Mouse (Mus musculus): ENCODE measurements around the gene Asb17. TPM values are rescaled to one million over a fixed set of nuclear protein-coding genes. Genes with fewer than 3 reads are reported as not detected.

Asb17 gene
- polyA plus RNA-seq, 1 experiment from 2014 or later = 0.05 TPM

DNA sequence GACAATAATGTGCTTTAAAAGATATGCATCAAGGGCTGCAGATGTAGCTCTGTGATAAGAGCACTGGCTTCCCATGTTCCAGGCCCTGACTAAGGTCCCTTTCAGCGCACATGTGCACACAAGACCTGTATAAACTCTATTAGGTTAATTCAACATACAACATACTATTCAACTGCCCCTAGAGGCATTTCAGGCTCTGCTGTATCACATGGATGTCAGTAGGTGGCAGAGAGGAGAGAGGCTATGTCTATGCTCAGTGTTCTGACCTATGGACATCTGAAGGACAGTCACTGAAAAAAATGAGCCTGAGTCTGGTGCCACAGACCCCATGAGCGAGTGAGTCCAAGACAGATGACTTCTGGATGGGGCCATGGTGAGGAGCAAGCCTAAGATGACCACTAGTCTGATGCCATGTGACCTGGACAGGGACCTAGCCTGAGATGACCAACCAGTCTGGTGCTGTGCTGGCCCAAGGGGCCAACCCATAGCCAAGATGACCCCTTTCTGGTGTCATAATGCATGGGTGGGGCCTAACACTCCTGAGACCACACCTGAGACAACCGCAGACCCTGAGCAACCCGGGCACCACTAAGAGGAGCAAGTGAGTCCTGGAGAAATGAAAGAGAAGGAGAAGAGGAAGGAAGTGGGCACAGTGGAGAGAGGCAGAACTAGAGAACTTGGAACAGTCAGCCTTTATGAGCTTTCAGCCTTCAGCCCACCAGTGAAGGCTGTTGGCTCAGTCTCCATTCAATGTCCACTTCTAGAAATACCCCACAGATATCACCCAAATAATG is 20.8 kb downstream of the Asb17 start:
- 86% methylated on average over 4 of the region's 4 CpGs for WGBS
- H3K27me3 ChIP-seq (replicated peaks; ENCODE audit: control insufficient read depth, insufficient read depth, low read length) = no peaks in the 10 kb centered on the region
- no peaks in the 10 kb centered on the region for H3K4me1 ChIP-seq (ENCODE audit: control insufficient read depth, insufficient read depth, low read length)
- H3K9ac ChIP-seq (ENCODE audit: low read depth, low read length) = no peak overlapping the region
- no peak overlapping the region for H3K4me3 ChIP-seq (ENCODE audit: low read length)
- no peaks in the 10 kb centered on the region for H3K9me3 ChIP-seq (ENCODE audit: control insufficient read depth, low read length)
- ATAC-seq = no peak
- H3K36me3 ChIP-seq (ENCODE audit: control insufficient read depth, insufficient read depth, low read length) = no peaks in the 10 kb centered on the region
- H3K4me2 ChIP-seq (ENCODE audit: low read depth, low read length) = no peak overlapping the region
- no peak overlapping the region for H3K27ac ChIP-seq (ENCODE audit: low read length)

GRCm38 (mm10) chr3:153867149-153868136 is 23.4 kb downstream of the Asb17 start:
- no peak overlapping the region for H3K4me2 ChIP-seq (ENCODE audit: low read depth, low read length)
- no peaks in the 10 kb centered on the region for H3K27me3 ChIP-seq (replicated peaks; ENCODE audit: control insufficient read depth, insufficient read depth, low read length)
- H3K4me1 ChIP-seq (ENCODE audit: control insufficient read depth, insufficient read depth, low read length) = no peaks in the 10 kb centered on the region
- no peak for ATAC-seq
- H3K36me3 ChIP-seq (ENCODE audit: control insufficient read depth, insufficient read depth, low read length) = no peaks in the 10 kb centered on the region
- WGBS = 65% methylated on average over 14 of the region's 14 CpGs
- H3K4me3 ChIP-seq (ENCODE audit: low read length) = no peak overlapping the region
- H3K27ac ChIP-seq (ENCODE audit: low read length) = no peak overlapping the region
- H3K9ac ChIP-seq (ENCODE audit: low read depth, low read length) = no peak overlapping the region
- no peaks in the 10 kb centered on the region for H3K9me3 ChIP-seq (ENCODE audit: control insufficient read depth, low read length)

GRCm38 (mm10) chr3:153871396-153871795 is 27.4 kb downstream of the Asb17 start:
- Histone ChIP-seq H3K4me1 (ENCODE audit: control insufficient read depth, insufficient read depth, low read length) (no peaks in the 10 kb centered on the region), H3K4me3 (ENCODE audit: low read length) (no peak overlapping the region), H3K36me3 (ENCODE audit: control insufficient read depth, insufficient read depth, low read length) (no peaks in the 10 kb centered on the region), H3K4me2 (ENCODE audit: low read depth, low read length) (no peak overlapping the region), H3K9me3 (ENCODE audit: control insufficient read depth, low read length) (no peaks in the 10 kb centered on the region), H3K9ac (ENCODE audit: low read depth, low read length) (no peak overlapping the region), H3K27me3 (replicated peaks; ENCODE audit: control insufficient read depth, insufficient read depth, low read length) (no peaks in the 10 kb centered on the region), H3K27ac (ENCODE audit: low read length) (no peak overlapping the region)
- WGBS = 88% methylated on average over 5 of the region's 5 CpGs
- no peak for ATAC-seq

- Histone ChIP-seq H3K9ac (ENCODE audit: low read depth, low read length) (no peak overlapping the region), H3K27ac (ENCODE audit: low read length) (no peak overlapping the region), H3K4me1 (ENCODE audit: control insufficient read depth, insufficient read depth, low read length) (no peaks in the 10 kb centered on the region), H3K4me3 (ENCODE audit: low read length) (no peak overlapping the region), H3K9me3 (ENCODE audit: control insufficient read depth, low read length) (no peaks in the 10 kb centered on the region), H3K27me3 (replicated peaks; ENCODE audit: control insufficient read depth, insufficient read depth, low read length) (no peaks in the 10 kb centered on the region), H3K36me3 (ENCODE audit: control insufficient read depth, insufficient read depth, low read length) (no peaks in the 10 kb centered on the region), H3K4me2 (ENCODE audit: low read depth, low read length) (no peak overlapping the region)
- no peak for ATAC-seq
Observed at GRCm38 (mm10) chr3:153886296-153886695, 42.3 kb downstream of the Asb17 start.

DNA sequence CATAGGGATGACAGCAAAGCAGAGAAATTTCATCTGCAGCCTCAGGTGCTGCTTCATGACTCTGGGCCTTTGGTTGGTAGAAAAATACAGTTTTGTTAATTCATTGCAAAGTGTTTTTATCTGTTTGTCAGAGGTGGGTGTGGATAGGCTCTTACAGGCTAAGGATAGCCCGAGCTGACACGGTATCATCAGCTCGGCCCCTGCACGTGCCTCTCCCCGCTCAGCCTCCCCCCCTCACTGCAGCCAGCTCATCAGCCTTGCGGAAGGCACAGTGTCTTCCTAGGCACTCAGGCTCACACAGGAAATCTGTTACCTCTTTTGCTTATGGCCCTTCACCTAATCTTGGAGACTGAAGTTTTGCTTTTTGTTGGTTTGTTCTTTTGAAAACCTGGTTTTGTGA is 44.1 kb downstream of the Asb17 start:
- H3K4me1 ChIP-seq (ENCODE audit: control insufficient read depth, insufficient read depth, low read length) = no peaks in the 10 kb centered on the region
- 59% methylated on average over 6 of the region's 6 CpGs for WGBS
- no peaks in the 10 kb centered on the region for H3K27me3 ChIP-seq (replicated peaks; ENCODE audit: control insufficient read depth, insufficient read depth, low read length)
- H3K4me2 ChIP-seq (ENCODE audit: low read depth, low read length) = no peak overlapping the region
- no peak overlapping the region for H3K9ac ChIP-seq (ENCODE audit: low read depth, low read length)
- no peak overlapping the region for H3K4me3 ChIP-seq (ENCODE audit: low read length)
- H3K27ac ChIP-seq (ENCODE audit: low read length) = no peak overlapping the region
- ATAC-seq = no peak
- H3K36me3 ChIP-seq (ENCODE audit: control insufficient read depth, insufficient read depth, low read length) = no peaks in the 10 kb centered on the region
- no peaks in the 10 kb centered on the region for H3K9me3 ChIP-seq (ENCODE audit: control insufficient read depth, low read length)

DNA sequence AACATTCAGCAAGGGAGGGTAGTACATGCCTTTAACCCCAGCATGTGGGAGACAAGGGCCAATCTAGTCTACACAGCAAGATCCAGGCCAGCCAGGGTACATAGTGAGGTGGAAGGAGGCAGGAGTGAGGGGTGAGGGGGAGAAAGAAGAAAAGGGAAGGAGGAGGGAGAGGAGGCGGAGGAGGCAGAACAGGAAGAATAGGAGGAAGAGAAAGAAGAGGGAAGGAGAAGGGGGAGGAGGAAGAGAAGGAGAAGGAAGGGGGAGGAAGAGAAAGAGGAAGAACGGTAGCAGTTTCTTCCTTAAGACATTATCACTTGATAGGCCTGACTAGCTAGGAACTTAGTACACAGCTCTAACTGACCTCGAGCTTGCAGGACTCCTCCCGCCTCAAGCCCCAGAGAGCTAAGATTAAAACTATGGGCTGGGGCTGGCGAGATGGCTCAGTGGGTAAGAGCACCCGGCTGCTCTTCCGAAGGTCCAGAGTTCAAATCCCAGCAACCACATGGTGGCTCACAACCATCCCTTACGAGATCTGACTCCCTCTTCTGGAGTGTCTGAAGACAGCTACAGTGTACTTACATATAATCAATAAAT is 45.3 kb downstream of the Asb17 start:
- Histone ChIP-seq H3K9ac (ENCODE audit: low read depth, low read length) (no peak overlapping the region), H3K27ac (ENCODE audit: low read length) (no peak overlapping the region)

GRCm38 (mm10) chr3:153895454-153895853 is 51.4 kb downstream of the Asb17 start:
- no peak for ATAC-seq
- H3K4me3 ChIP-seq (ENCODE audit: low read length) = no peak overlapping the region
- H3K9me3 ChIP-seq (ENCODE audit: control insufficient read depth, low read length) = no peaks in the 10 kb centered on the region
- 80% methylated on average over 3 of the region's 3 CpGs for WGBS
- no peaks in the 10 kb centered on the region for H3K27me3 ChIP-seq (replicated peaks; ENCODE audit: control insufficient read depth, insufficient read depth, low read length)
- H3K36me3 ChIP-seq (ENCODE audit: control insufficient read depth, insufficient read depth, low read length) = no peaks in the 10 kb centered on the region
- H3K4me2 ChIP-seq (ENCODE audit: low read depth, low read length) = no peak overlapping the region
- H3K27ac ChIP-seq (ENCODE audit: low read length) = no peak overlapping the region
- H3K9ac ChIP-seq (ENCODE audit: low read depth, low read length) = no peak overlapping the region; the same call in 1 of the 2 replicates
- H3K4me1 ChIP-seq (ENCODE audit: control insufficient read depth, insufficient read depth, low read length) = no peaks in the 10 kb centered on the region

More for the DNA sequence above, 45.3 kb downstream of the Asb17 start:
- no peaks in the 10 kb centered on the region for H3K4me1 ChIP-seq (ENCODE audit: control insufficient read depth, insufficient read depth, low read length)
- 72% methylated on average over 7 of the region's 8 CpGs for WGBS
- H3K9me3 ChIP-seq (ENCODE audit: control insufficient read depth, low read length) = no peaks in the 10 kb centered on the region
- H3K36me3 ChIP-seq (ENCODE audit: control insufficient read depth, insufficient read depth, low read length) = no peaks in the 10 kb centered on the region
- H3K4me2 ChIP-seq (ENCODE audit: low read depth, low read length) = no peak overlapping the region
- no peak overlapping the region for H3K4me3 ChIP-seq (ENCODE audit: low read length)
- no peaks in the 10 kb centered on the region for H3K27me3 ChIP-seq (replicated peaks; ENCODE audit: control insufficient read depth, insufficient read depth, low read length)
- no peak for ATAC-seq

DNA sequence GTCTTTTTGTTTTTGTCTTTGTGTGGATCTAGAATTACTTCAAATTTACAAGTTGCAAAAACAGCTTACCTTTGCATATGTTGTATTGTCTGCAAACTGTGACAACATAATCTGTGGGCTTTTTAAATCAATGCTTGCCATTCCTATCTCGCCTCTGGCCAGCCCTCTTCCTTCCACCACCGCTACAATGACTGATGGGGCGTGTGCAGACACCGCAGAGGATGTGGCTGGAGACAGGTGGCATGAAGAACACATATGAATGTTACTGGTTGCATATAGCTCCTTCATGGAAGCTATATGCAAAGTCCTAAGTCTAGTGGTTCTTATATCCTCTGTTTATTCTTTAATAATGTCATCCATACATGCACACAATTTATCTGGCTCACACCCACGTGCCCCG is 53.2 kb downstream of the Asb17 start:
- Histone ChIP-seq H3K4me2 (ENCODE audit: low read depth, low read length) (no peak overlapping the region), H3K9ac (ENCODE audit: low read depth, low read length) (no peak overlapping the region), H3K9me3 (ENCODE audit: control insufficient read depth, low read length) (no peaks in the 10 kb centered on the region), H3K27ac (ENCODE audit: low read length) (no peak overlapping the region), H3K36me3 (ENCODE audit: control insufficient read depth, insufficient read depth, low read length) (no peaks in the 10 kb centered on the region), H3K4me1 (ENCODE audit: control insufficient read depth, insufficient read depth, low read length) (no peaks in the 10 kb centered on the region), H3K27me3 (replicated peaks; ENCODE audit: control insufficient read depth, insufficient read depth, low read length) (no peaks in the 10 kb centered on the region), H3K4me3 (ENCODE audit: low read length) (no peak overlapping the region)
- 65% methylated on average over 6 of the region's 6 CpGs for WGBS
- no peak for ATAC-seq

DNA sequence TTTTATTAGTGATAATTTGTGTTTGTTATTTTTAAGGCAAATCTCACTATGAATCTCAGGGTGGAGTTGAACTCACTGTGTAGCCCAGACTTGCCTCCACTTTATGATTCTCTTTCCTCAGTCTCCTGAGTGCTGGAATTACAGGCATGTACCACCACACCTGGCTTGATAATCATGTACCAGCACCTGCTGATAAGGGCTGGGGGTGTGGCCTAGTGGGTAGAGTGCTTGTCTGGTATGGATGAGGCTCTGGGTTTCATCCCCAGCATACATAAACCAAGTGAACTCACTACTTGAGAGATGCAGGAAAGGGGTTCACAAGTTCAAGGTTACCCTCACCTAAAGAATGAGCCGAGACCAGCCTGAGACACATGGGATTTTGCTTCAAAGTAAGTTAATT is 57.9 kb downstream of the Asb17 start:
- 59% methylated on average over 1 of the region's 1 CpGs for WGBS
- Histone ChIP-seq H3K36me3 (ENCODE audit: control insufficient read depth, insufficient read depth, low read length) (peaks cover 17% of the 10 kb centered on the region), H3K27ac (ENCODE audit: low read length) (no peak overlapping the region), H3K4me3 (ENCODE audit: low read length) (no peak overlapping the region), H3K9ac (ENCODE audit: low read depth, low read length) (no peak overlapping the region), H3K4me2 (ENCODE audit: low read depth, low read length) (no peak overlapping the region), H3K9me3 (ENCODE audit: control insufficient read depth, low read length) (no peaks in the 10 kb centered on the region), H3K27me3 (replicated peaks; ENCODE audit: control insufficient read depth, insufficient read depth, low read length) (no peaks in the 10 kb centered on the region), H3K4me1 (ENCODE audit: control insufficient read depth, insufficient read depth, low read length) (no peaks in the 10 kb centered on the region)
- peak; percentile 62 for ATAC-seq

All from intestine, embryonic 16.5 days (tissue).